Mouse (Mus musculus) thymus, adult 2 months (tissue): ENCODE measurements around the gene Abhd16a.

Experiments used
- CTCF ChIP-seq: fragments of 200-500 bp; IDR thresholded peaks from 2 replicates; pipeline ENCODE4 v1.5.1; 2012; ENCODE audit warnings: mild to moderate bottlenecking, control low read depth, low read length, moderate library complexity, borderline replicate concordance; ENCODE audit not compliant: control insufficient read depth, poor library complexity, insufficient read depth; ENCODE audit errors: extremely low read depth
- POLR2A ChIP-seq: fragments of 200-500 bp; IDR thresholded peaks from 2 replicates; pipeline ENCODE4 v1.6.1; 2012; ENCODE audit warnings: mild to moderate bottlenecking, low read length, control low read depth, moderate library complexity; ENCODE audit not compliant: control insufficient read depth, poor library complexity, insufficient read depth; ENCODE audit errors: extremely low read depth

- TF ChIP-seq POLR2A = 0 out of 2 replicates have a peak, but pooled peaks have one; percentile 3
- no peak for TF ChIP-seq CTCF
Observed at GRCm38 (mm10) chr17:35120745-35121142, 31.7 kb downstream of the Abhd16a start.
